Mouse (Mus musculus) G1E (cell line): ENCODE results near the gene Lrriq4.

ENCODE experiments used
- CTCF ChIP-seq: IDR thresholded peaks from 2 replicates; pipeline ENCODE4 v1.5.1; 2012; ENCODE audit warnings: low read depth, low read length, inconsistent platforms, mixed read lengths
- GATA1 ChIP-seq: IDR thresholded peaks from 2 replicates; pipeline ENCODE4 v1.6.1; 2012; ENCODE audit warnings: borderline replicate concordance, low read length, inconsistent platforms, mixed read lengths
- GATA2 ChIP-seq: IDR thresholded peaks from 2 replicates; pipeline ENCODE4 v1.6.1; 2012; ENCODE audit warnings: low read depth, low read length, inconsistent platforms, borderline replicate concordance
- POLR2AphosphoS5 ChIP-seq: IDR thresholded peaks from 2 replicates; pipeline ENCODE4 v1.6.1; 2012; ENCODE audit warnings: low read depth, low read length, inconsistent platforms; ENCODE audit not compliant: insufficient replicate concordance
- TAL1 ChIP-seq: conservative IDR thresholded peaks from 2 replicates; pipeline ENCODE4 v1.6.1; 2012; ENCODE audit warnings: low read depth, low read length, inconsistent platforms, mixed read lengths

DNA sequence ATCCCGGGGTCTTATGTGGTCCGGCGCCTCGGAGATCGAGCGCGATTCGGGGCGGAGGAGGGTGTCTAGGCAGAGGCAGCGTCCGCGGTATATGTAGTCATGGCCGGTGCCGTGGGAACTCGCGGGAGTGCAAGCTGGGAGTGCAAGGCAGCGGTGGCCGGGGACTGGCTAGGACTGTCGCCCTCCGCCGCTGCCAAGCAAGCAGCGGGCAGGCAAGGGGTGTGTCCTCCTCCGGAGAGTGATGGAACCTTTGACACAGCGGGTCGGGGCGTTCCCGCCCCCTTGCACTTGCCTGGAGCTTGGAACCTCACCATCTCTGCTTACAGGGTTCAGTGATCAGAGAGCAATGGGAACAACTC lies 41.6 kb upstream of the Lrriq4 start:
- TF ChIP-seq CTCF (no peak), GATA1 (no peak), GATA2 (no peak), TAL1 (no peak), POLR2AphosphoS5 (no peak)
